Mouse (Mus musculus): ENCODE data around the gene Bhlhe23.
A peak's percentile ranks its signal among the peaks of the same experiment; 100 is the strongest.

Bhlhe23 gene

DNA sequence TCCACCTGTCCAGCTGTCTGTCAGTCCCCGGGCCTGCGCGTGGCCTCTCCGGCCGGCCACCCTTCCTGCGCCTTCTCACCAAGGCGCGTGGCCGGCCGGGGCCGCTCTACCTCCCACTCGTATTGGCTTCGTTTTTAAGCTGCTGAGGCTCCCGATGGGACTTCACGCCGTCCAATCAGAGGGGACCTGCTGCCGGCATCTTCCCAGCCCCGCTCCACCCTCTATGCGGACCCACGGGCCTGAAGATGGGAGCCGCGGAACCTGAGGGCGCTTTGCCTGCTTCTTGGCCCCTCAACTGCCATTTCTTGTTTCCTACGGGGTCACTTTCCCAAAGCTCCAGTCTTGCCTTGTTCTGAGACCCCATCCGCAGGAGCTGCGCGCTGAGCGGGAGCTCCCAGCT lies at the start of gene Bhlhe23:
Gene Bhlhe23 (minus strand): TSS at position 108 of the 400 bp plus-strand sequence.
- no peak for DNase-seq (ENCODE audit: low read depth)

DNA sequence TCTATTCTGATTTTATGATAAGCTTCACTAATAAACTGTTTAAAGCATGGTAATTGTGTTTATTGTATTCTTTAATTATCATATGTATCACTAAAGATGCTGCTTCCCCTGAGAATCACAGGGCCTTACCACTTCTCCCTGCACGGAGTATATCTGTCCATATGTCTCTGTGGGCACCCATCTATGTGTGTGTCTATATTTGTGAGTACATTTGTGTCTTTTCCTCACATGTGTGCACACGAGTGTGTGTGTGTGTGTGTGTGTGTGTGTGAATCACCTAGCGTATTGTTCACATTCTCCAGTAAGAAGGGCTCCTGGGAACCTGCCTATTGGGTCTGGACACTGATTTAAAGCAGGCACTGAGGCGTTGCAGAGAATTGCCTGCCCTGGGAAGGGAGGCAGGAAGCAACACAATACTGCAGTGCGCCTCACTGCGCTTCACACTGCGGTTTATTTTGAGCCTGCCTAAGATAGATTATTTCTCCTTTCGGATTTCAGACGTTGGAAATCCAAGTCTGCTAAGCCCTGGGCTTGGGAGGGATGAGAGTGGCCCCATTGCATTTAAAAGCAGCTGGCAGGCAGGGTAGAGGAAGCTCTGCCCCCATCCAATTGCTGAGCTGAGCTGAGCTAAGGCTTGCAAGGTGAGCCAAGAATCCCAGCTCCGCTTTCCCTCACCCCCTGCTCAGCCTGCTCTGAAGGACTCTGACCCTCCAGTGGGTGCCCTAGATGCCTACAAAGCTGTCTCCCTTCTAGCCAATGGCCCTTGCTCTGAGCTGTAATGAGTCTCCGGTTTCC lies 48.6 kb upstream of the Bhlhe23 start:
- no peak for DNase-seq (ENCODE audit: low read depth)

GRCm38 (mm10) chr2:180824724-180825123 lies 48.0 kb upstream of the Bhlhe23 start:
- DNase-seq (ENCODE audit: low read depth) = no peak

DNA sequence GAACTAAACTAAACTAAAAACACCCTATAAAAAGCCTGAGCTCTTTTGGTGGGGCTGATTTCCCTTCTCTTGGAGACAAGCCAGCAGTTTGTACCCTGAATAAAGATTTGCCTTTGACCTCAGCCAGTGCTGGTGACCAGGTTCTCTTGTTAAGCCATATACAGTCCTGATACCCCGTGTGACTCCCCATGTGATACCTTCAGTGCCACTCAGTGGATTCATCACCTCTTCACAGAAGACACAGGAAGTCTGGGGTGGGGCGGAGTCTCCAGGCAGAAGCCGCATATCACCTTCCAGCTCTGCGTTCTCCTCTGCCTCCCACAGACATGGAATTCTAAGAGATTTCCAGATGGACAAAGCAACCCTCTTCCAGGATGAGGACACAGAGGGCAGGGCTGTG lies 47.4 kb upstream of the Bhlhe23 start:
- no peak for DNase-seq (ENCODE audit: low read depth)

GRCm38 (mm10) chr2:180822476-180822875 lies 45.8 kb upstream of the Bhlhe23 start:
- DNase-seq (ENCODE audit: low read depth) = no peak

DNA sequence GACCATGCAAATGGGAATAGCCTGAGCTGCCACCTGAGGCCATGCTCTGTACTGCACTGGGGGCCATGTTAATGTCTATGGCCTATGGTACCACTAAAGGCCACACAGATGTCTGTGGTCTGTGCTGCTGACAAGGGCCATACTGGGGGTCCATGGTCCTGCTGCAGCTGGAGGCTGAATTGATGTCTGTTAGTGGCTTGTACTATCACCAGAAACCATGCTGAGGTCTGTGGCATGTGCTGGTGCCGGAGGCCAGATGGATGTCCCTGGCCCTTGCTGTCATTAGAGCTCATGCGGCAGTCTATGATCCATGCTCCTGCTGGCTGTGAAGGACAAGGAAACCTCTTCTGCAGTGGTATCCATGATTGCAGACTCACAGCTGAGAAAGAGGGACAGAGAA lies 42.8 kb upstream of the Bhlhe23 start:
- DNase-seq (ENCODE audit: low read depth) = no peak

DNA sequence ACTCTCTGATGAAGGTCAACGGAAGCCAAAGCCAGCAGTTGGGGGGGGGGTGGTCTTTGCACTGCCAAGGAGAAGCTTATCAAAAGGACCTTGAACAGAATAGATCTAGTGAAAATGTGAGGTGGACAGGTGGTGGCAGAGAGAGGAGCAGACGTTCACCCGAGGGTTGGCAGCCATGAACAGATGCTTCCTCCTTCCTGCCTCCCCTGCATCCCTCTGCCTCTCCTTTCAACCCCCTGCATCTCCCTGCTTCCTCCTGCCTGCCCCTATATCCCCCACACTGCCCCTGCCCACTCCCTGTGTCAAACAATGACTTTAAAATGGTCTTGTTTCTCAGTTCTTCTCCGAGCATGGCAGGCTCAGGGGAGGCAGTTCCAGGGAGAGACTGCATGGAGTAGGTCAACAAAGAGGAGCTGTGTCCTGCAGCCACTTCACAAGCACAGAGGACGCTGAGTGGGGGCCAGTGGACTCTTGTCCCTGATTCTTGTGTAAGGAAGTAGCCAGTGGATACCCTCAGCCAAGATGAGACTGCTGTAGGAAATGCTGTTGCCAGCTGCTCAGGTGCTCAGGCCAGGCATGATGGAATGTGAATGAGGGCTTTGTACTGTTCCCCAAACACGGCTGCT lies 39.9 kb upstream of the Bhlhe23 start:
- no peak for DNase-seq (ENCODE audit: low read depth)

GRCm38 (mm10) chr2:180813982-180814568 lies 37.4 kb upstream of the Bhlhe23 start:
- DNase-seq (ENCODE audit: low read depth) = no peak

- no peak for DNase-seq (ENCODE audit: low read depth)
These were observed 34.3 kb upstream of the Bhlhe23 start for GRCm38 (mm10) chr2:180811002-180811401.

DNA sequence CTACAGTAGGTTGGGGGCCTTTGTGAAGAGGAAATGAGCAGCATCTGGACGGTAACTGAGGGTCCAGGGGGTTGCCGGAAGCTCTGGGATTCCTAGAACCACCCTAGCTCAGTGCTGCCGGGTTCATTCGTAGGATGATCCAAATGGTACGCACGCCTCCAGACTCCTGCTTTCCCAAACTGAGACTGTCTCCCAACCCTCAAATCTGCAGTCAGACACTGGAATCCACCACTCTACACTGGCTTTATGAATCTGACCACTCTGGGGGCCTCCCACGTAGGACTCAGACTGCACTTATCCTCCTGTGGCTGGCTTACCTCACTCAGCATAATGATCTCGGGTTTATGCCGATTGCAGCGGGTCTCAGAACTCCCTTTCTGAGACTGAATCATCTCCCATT lies 32.8 kb upstream of the Bhlhe23 start:
- DNase-seq (ENCODE audit: low read depth) = no peak

DNA sequence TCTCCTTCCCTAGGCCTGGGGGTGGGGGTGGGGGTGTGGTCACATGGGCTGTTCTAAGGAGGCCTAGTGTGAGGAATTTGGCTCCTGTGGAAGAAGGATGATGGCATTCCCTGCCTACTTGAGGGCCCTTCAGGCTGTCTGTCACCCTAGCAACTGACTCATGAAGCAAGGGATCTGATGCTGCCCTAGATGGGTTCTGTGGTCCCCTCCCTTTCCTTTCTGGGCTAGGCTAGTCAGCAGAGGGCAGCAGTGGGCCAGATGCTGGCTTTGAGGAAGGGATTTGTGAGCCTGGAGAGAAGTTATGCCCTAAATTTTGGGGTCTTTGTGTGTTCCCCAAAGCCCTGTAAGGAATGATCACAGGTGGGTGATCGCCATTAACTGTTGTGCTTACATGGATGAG lies 29.3 kb upstream of the Bhlhe23 start:
- peak; percentile 17 for DNase-seq (ENCODE audit: low read depth)

GRCm38 (mm10) chr2:180796008-180796407 lies 19.3 kb upstream of the Bhlhe23 start:
- DNase-seq (ENCODE audit: low read depth) = no peak

GRCm38 (mm10) chr2:180795597-180795996 lies 18.9 kb upstream of the Bhlhe23 start:
- no peak for DNase-seq (ENCODE audit: low read depth)

DNA sequence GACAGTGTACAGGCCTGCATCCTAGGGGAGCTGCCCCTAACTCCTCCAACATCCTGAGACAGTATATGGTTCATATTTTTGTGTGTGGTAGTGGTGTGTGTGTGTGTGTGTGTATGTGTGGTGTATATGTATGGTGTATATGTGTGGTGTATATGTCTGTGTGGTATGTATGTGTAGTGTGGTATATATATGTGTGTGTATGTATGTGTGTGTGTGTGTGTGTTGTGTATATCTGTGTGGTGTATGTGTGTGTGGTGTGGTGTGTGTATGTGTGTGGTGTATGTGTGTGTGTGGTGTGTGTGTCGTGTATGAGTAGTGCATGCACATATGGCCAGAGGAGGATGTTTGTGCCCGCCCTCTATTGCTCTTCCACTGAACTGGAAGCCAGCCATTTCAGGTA lies 17.7 kb upstream of the Bhlhe23 start:
- DNase-seq (ENCODE audit: low read depth) = no peak

DNA sequence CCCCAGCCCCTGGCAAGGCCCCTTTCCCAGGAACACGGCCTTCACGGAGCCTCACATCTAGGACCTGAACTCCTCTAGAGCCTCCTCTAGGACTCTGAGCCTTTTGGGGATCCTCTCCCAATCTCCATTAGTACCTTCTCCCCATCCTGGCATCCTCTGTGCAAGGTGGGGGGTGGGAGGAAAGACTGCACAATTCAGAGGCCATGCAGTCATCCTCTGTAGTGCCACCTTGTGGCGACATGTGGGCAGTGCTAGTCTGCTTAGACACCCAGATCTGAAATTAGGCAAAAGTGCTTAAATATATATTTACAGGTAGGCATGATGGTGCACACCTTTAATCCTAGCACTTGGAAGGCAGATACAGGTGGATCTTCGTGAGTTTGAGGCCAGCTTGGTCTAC lies 15.0 kb upstream of the Bhlhe23 start:
- peak; percentile 23 for DNase-seq (ENCODE audit: low read depth)

GRCm38 (mm10) chr2:180788843-180789242 lies 12.1 kb upstream of the Bhlhe23 start:
- DNase-seq (ENCODE audit: low read depth) = no peak

DNA sequence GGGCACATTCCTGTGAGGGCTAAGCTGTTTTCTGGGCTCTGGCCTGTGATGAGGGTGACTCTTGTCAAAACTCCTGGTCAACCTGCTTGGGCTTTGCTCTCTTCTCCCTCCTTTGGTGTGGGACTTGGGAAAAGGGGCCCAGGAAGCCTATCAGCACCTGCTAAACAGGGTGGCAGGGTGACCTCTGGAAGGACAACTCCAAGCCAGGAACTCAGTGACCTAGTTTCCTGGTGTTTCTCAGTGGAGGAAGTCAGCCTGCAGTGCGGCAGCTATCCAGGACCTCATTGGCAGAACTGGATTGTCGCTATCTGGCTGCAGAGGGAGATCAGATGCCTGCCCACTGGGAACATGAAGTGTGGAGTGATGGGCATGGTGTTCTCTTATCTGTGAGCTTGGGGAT lies 11.7 kb upstream of the Bhlhe23 start:
- no peak for DNase-seq (ENCODE audit: low read depth)

DNA sequence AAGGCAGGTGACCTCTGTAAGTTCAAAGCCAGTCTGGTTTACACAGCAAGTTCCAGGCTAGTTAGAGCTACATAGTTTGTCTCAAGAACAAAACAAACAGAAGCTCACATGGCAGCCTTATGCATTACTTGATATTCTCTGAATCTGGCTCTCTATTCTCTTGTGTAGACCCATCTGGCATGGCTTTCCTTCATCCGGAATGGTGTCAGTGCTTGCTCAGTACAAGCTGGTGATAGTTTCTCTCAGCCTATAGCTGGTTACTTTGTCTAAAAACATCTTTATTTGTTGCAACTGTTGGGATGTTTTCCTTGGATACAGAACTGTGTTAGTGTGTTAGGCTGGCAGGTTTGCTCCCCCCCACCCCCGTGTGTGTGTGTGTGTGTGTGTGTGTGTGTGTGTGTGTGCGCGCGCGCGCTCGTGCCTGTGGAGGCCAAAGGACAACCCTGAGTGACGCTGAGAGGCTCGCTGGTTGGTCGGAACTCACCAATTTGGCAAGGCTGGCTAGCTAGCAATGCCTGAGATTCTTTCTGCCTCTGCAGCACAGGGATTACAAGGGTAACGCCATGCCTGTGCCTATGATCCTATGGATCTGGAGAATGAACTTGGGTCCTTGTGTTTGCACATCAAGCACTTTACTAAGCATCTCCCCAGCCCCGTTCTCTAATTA lies 11.0 kb upstream of the Bhlhe23 start:
- no peak for DNase-seq (ENCODE audit: low read depth)

DNA sequence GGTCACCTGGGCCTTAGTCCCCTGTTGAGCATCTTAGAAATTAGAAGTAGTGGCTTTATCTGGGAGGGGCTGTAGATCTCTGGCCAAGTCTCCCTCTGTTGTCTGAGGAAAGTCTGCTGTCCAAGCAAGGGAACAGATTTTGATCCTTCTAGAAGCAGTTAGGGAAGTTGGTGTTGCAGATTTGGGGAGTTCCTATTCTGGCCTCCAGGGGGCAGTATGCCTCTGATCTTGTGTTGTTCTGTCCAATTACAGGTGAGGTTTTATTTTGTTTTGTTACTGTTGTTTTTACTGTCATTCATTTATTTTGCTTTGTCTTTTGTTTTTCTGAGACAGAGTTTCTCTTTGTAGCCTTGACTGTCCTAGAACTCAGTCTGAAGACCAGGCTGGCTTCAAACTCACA lies 10.0 kb upstream of the Bhlhe23 start:
- DNase-seq (ENCODE audit: low read depth) = peak; percentile 42

- no peak for DNase-seq (ENCODE audit: low read depth)
These were observed 3.6 kb upstream of the Bhlhe23 start for GRCm38 (mm10) chr2:180780282-180780681.

- DNase-seq (ENCODE audit: low read depth) = no peak
These were observed 2.8 kb upstream of the Bhlhe23 start for GRCm38 (mm10) chr2:180779226-180780104.

DNA sequence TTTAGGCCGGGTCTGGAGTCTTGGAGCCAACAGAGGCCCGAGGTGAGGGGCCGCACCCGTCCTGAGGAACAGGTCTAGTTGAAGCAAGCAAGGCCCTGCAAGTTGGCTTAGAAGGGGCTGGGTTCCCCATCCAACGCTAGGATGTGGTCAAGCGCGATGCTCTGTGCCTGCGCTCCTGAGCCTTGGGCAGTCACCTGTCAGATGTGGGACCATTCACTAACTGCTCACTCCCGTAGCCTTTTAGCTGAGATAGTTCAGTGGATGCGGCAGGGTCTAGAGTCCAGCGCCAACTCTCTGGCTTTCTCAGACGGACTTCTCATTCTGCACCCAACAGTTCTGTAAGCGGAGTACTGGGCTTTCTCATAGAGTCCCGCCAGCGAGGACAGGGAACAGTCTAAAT lies 1.1 kb downstream of the Bhlhe23 start:
- DNase-seq (ENCODE audit: low read depth) = no peak
